ENCODE assay signal across 8 mouse cellular contexts in genomic region chrX:51206432-51206831, GRCm38 (mm10). TPM values are rescaled to one million over a fixed set of nuclear protein-coding genes. Genes with fewer than 3 reads are reported as not detected.
A peak's percentile ranks its signal among the peaks of the same experiment; 100 is the strongest.
DNase-seq lines count a peak whose midpoint lies in the region; ATAC-seq and TF ChIP-seq lines count a peak whose summit lies in the region.

Gene Mbnl3 (minus strand): TSS chrX:51206532.

- peak within 1 kb of the TSS; percentile 42 for H3K27ac ChIP-seq in forebrain, embryonic 12.5 days
- no peak within 1 kb of the TSS for H3K27ac ChIP-seq in liver, embryonic 14.5 days

- H3K79me2 ChIP-seq in C2C12 (ENCODE audit: control insufficient read depth, insufficient read depth): peaks cover 18% of the 10 kb centered on the region

- H3K79me3 ChIP-seq in C2C12 (ENCODE audit: low read depth): peaks cover 4% of the 10 kb centered on the region

- 35% methylated on average over 11 of the region's 11 CpGs for WGBS in forebrain, embryonic 12.5 days
- 39% methylated on average over 11 of the region's 11 CpGs for WGBS in liver, embryonic 14.5 days (ENCODE audit: insufficient replicate concordance)

- intact Hi-C loops in left cerebral cortex, postnatal 25 days (cut with DNase I): no loop called here

- H3K4me3 ChIP-seq in C2C12 (ENCODE audit: insufficient read depth, poor library complexity, severe bottlenecking): peak within 1 kb of the TSS; percentile 34
- peak within 1 kb of the TSS; percentile 52 for H3K4me3 ChIP-seq in forebrain, embryonic 12.5 days (replicated peaks)
- H3K4me3 ChIP-seq in liver, embryonic 14.5 days (ENCODE audit: insufficient read depth in 1 of 2, low read depth in 2 of 2, low read length in 2 of 2): peak within 1 kb of the TSS; percentile 71 to 74

- peak within 1 kb of the TSS; percentile 63 for H3K4me2 ChIP-seq in forebrain, embryonic 12.5 days
- H3K4me2 ChIP-seq in liver, embryonic 14.5 days (ENCODE audit: low read depth): peak within 1 kb of the TSS; percentile 83

- peak within 1 kb of the TSS; percentile 63 for H3ac ChIP-seq in C2C12 (ENCODE audit: control insufficient read depth, insufficient read length, low read depth)

- H3K27me3 ChIP-seq in C2C12 (ENCODE audit: control insufficient read depth, insufficient read depth, insufficient read length): no peaks in the 10 kb centered on the region
- peaks cover 14% of the 10 kb centered on the region for H3K27me3 ChIP-seq in forebrain, embryonic 12.5 days
- no peaks in the 10 kb centered on the region; the same call in 1 of the 2 replicates for H3K27me3 ChIP-seq in liver, embryonic 14.5 days (ENCODE audit: control insufficient read depth, insufficient read depth, low read length)

- DNase-seq in adrenal gland, postnatal 4 days (ENCODE audit: low spot score in 2 of 2): no peak
- DNase-seq in adrenal gland, postnatal 36 days: no peak
- no peak for DNase-seq in liver, embryonic 14.5 days (ENCODE audit: low read depth in 3 of 3, low spot score in 3 of 3)
- DNase-seq in right cerebral cortex, adult 18-20 months: no peak
- no peak for DNase-seq in T-cell, adult 2 months (ENCODE audit: low spot score)
- no peak for DNase-seq in left cerebral cortex, postnatal 25 days (ENCODE audit: low spot score in 2 of 2)

- no peaks in the 10 kb centered on the region for H3K36me3 ChIP-seq in C2C12 (ENCODE audit: control insufficient read depth, insufficient read depth)
- H3K36me3 ChIP-seq in forebrain, embryonic 12.5 days (replicated peaks): no peaks in the 10 kb centered on the region
- H3K36me3 ChIP-seq in liver, embryonic 14.5 days (replicated peaks; ENCODE audit: control insufficient read depth, insufficient read depth, low read depth): no peaks in the 10 kb centered on the region

- no peak for ATAC-seq in forebrain, embryonic 12.5 days (ENCODE audit: low FRiP score)
- no peak for ATAC-seq in liver, embryonic 14.5 days (ENCODE audit: insufficient read depth)

- peak within 1 kb of the TSS; percentile 51 for H3K9ac ChIP-seq in forebrain, embryonic 12.5 days
- H3K9ac ChIP-seq in liver, embryonic 14.5 days (replicated peaks): peak within 1 kb of the TSS; percentile 68

- no peaks in the 10 kb centered on the region for H3K9me3 ChIP-seq in forebrain, embryonic 12.5 days
- no peaks in the 10 kb centered on the region for H3K9me3 ChIP-seq in liver, embryonic 14.5 days (ENCODE audit: control insufficient read depth, low read length)

- TF ChIP-seq CTCF in C2C12 (IDR thresholded peaks at IDR 0.05; ENCODE audit: control insufficient read depth, insufficient read depth, insufficient read length): no peak
- no peak for TF ChIP-seq CTCF in liver, embryonic 14.5 days (IDR thresholded peaks at IDR 0.05; ENCODE audit: low read depth)

- no peaks in the 10 kb centered on the region for H3K4me1 ChIP-seq in forebrain, embryonic 12.5 days
- H3K4me1 ChIP-seq in liver, embryonic 14.5 days (replicated peaks; ENCODE audit: control insufficient read depth in 2 of 2, insufficient read depth in 2 of 2, low read length in 1 of 2): no peaks in the 10 kb centered on the region

- no peak for TF ChIP-seq EP300 in liver, embryonic 14.5 days (IDR thresholded peaks at IDR 0.05; ENCODE audit: low read depth)

TF ChIP-seq in C2C12, 6 proteins besides CTCF, POLR2A, EP300 and RAD21:
- TF ChIP-seq FOSL1 (IDR thresholded peaks at IDR 0.05; ENCODE audit: insufficient read depth, low read length, poor library complexity, severe bottlenecking) (no peak), MYOD1 (IDR thresholded peaks at IDR 0.05; ENCODE audit: control insufficient read depth, insufficient read length, low read depth) (no peak), CEBPB (IDR thresholded peaks at IDR 0.05; ENCODE audit: low read depth) (no peak), MYOG (IDR thresholded peaks at IDR 0.05; ENCODE audit: control insufficient read depth, extremely low read depth, insufficient read length) (no peak), USF1 (IDR thresholded peaks at IDR 0.05; ENCODE audit: low read depth) (no peak), MAX (IDR thresholded peaks at IDR 0.05) (no peak)

RNA-seq across cellular contexts. Expression of gene Mbnl3, which starts in this region (rescaled TPM):
- total RNA-seq in adrenal gland, postnatal 4 days (2021): 10 to 100 TPM; 12.5 to 14.2 TPM
- total RNA-seq in adrenal gland, postnatal 36 days (2021): 1 to 10 TPM; 4.5 to 5.0 TPM
- polyA plus RNA-seq in C2C12 (2012; fragmentation: generic; extraction: Trizol): 1.9 TPM
- polyA plus RNA-seq in forebrain, embryonic 12.5 days (2016; fragmentation: Nextera tagmentation; extraction: Ambion mirVana): 5.9 and 6.2 TPM in 2 replicates
- 1.8 and 2.4 TPM in 2 replicates for polyA plus RNA-seq in liver, embryonic 14.5 days (2012; rRNA removed)
- polyA plus RNA-seq in liver, embryonic 14.5 days (2014; fragmentation: Nextera tagmentation; extraction: Ambion mirVana): 6.7 and 7.5 TPM in 2 replicates
- under 1 TPM; 0.50 to 0.60 TPM for total RNA-seq in left cerebral cortex, postnatal 25 days (2021)
